Mouse (Mus musculus) T-cell, adult 2 months (primary cell): ENCODE data around the gene Ablim1.

Experiments
- DNase-seq: peaks from one replicate; pipeline ENCODE4 v3.0.0; 2022; ENCODE audit warnings: low spot score

Ablim1 gene

DNA sequence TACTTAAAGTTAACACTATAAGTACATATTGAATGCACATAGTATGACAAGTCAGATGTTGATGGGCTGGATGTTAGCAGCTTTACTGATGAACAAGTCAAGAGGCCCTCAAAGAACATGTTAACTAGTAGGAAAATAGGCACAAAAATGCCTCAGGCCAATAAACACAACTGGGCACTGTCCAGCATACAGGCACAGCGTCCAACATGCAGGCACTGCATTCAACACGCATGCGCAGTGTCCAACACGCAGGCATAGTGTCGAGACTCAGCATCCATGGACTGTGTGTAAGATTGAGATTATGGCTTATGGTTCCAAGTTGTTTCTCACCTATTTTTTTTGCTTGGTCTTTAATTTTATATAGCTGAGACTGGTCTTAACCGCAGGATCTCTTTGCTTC, 92.1 kb downstream of the Ablim1 start:
- DNase-seq: no peak

DNA sequence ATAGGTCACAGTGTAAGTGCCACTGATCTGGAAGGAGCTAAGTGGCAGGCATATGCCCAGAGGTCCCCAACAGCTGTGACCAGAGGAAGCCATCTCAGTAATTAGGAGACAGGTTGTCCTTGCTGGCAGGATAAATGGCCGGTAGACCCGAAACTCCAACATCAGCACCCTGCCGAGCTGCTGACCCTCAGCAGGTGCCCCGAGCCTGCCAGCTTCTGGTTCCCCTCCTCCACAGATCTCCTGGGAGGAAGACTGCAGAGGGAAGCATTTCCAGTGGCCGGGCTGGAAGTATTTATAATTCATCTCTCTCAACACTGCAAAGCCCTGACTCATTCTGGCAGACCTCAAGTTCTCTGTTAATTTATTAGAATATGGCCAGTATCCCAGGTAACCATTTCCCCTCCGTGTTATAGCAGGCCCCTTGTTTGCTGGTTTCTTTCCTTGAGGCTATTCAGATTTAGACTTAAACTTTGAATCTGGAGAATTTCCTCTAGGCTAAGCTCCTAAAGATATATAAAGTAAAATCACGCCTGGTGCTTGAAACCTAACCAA, 93.0 kb downstream of the Ablim1 start:
- no peak for DNase-seq

DNA sequence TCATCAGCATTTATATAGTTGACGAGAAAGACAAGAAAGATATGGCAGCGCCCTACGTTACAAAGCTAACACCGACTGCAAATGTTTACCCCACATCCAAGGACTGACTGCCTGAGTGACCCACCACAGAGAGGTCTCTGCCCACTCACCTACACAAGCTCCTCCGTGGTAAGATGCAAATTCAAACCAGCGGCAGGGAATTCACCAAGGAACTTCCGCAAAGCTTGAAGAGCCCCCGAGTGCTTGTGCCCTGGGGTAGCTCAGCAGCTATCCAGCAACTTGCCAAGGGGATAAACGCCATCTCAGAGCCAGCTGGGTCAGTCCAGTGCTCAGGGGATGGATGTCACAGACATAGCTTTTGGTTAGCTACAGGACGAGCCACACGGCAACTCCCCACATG, 95.0 kb downstream of the Ablim1 start:
- DNase-seq: no peak

DNA sequence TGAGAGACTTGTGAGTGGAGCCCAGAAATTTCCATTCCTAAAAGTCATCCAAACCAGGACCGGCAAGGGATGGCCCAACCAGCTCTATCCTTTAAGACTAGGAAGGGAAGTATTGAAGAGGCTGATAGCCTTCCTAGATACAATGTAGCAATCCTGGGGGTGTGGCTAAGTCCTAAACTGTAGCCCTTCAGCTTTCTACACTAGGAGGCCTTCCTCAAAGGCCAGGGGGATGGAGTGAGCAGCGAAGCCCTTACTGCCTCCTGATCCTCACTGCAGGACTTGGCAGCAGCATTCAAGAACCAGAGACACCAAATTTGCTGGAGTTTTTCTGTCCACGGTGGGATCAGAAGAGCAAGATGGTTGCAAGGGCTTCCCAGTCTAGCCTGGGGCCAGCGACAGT, 97.6 kb downstream of the Ablim1 start:
- no peak for DNase-seq

DNA sequence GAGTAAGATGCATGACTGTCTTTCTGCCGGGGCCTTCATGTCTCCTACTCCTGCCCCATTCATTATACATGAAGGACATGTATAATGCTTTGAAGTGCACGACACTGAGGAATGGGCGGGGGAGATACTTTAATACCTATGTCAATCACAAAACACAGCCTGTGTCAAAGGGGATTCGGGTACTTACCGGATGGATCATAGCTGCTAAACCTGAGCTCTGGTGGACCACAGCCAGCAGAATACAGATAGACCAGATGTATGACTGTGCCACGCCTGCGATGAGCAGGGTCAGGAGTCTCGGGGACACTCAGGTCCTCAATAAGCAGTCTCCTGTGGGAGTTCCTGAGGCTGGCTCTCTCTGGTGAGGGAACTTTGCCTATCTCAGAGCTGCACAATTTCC, 99.2 kb downstream of the Ablim1 start:
- DNase-seq: no peak

DNA sequence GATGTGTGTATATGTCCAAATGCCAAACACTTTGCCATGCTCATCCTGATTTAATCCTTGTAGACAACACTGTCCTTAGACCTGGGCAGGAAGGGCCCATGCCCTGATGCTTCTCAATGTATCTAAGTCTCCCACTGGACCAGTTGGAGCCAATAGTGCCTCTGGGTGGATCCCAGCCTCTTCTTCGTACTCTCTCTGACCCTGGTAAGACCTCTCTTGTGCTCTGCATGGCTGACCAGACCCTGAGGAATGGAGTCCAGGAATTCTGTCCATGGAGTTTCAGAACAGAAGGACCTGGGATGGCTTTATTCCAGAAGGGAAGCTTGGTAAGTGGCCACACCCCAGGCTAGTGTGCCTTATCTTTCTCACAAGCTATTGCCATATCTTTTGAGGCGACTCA, 102.3 kb downstream of the Ablim1 start:
- DNase-seq: no peak

DNA sequence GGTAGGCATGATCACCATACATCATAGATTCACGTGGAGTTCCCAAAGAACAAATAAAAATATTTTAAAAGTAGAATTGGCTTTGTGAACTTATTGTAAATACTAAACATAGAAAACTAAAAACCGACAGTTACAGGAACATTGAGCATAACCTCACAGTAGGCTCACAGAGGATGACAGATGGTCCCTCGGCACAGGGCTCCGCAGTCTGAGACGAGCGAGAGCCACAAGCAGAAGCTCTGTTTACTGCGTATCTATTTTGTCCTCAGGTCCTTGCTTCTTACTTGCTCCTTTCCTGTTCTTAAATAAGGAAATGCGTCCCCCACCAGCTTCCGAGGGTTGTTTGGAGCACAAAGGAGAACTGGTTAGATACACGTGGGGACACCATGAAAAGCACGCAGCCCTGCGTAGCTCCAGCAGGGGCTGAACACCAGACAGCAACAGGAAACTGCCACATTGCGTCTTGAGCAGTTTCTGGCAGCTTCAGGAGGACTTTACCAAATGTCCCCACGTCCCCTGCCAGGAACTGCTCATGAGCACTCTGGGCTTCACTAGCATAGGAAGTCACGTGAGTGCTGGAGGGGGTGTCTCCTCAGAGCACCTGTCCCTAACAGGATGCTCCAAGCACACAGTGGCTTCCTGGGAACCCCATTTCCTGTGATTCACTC, 103.1 kb downstream of the Ablim1 start:
- DNase-seq: peak; percentile 48

DNA sequence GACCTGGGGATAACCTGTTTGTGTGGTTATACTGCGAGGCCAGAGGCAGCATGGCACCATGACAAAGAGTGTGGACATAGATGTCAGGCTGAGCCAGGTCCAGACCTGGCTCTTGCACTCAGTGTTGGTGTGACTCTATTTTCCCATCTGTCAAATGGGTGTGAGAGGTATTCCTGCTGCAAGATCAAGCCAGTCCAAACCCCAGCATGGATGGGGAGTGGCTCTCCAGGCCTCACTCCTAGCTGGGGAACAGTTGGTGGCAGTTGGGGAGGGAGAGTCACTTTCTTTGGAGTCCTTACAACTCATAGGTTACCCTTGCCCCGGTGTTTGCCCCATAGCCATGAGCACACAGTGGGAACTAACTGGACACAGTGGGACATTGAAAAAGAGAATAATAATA, 103.8 kb downstream of the Ablim1 start:
- DNase-seq: no peak

DNA sequence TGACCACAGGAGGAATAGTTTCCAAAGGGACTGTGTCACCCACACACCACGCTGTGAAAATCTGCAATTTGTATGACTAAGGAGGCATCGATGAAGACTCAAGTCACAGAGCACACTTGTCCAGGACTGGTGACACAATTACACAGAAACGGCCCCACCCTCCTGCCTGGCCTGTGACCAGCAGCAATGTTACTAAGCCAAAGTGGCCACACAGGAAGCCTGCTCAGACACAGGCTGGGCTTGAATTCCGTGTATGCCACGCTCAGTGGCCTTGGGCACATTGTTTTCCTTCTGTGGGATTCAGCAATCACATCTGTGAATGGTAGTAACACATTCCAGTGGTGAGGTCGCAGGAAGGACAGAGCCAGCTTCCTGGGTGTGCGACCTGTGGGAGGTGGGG, 110.6 kb downstream of the Ablim1 start:
- no peak for DNase-seq

DNA sequence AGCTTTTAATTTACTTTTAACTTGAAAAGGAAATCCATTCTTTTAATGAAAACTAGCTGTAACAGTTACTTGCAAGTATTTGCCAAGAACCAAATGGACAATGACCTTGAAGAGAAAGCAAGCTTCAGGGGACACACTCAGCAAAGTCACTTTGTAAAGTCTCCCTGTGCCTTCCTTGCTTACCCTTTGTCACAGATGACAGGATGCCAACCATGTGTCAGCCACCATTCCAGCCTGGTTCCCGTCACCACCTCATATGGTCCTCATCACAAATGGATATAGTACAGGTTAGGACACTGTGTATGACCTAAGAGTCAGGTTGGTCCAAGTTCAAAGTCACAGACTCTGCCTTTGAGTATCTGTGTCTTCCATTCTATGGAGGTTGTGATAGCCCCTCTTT, 112.2 kb downstream of the Ablim1 start:
- no peak for DNase-seq

DNA sequence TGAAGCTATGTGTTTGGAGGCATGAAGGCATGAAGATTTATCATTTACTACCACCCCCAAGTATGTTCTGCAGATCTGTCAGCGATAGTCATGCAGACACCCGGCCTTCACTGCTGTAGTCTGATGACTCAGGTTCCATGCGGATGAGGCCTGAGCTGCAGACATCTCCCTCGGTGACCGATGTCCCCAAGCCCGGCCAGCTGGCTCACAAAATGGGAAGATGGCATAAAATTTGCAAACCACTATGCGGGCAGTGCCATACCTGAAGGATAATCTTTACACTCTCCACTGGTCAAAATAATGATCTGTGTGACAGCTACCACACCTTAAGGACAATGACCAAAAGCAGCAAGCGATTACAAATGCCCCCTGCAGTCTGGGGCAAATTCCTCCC, 113.6 kb downstream of the Ablim1 start:
- no peak for DNase-seq

DNA sequence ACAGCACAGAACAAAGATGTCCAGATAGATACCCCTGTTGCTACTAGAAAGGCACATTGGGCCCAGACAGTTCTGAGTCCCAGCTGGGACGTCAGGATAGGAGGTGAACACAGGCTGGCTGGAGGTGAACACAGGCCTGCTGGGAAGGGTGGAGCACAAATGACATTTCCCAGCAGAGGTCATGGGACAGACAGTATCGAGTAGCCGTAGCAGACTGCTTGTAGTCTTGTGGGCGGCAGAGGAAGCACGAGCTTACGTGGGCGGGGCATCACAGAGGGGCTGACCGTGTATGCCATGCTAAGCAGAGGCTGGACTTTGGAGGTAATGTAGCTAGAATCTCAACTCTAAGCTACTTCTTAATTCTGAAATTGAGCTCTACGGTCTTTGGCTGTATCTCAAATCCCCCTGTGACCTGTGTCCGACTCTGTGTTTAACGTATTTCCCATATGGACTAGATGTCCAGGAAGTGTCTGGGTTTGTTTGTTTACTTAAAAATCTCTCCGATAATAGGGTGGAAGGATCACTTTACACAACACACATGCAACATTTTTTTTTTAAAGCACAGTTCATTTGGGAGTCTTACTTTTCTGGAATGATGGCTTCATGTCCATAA, 114.1 kb downstream of the Ablim1 start:
- DNase-seq: no peak

DNA sequence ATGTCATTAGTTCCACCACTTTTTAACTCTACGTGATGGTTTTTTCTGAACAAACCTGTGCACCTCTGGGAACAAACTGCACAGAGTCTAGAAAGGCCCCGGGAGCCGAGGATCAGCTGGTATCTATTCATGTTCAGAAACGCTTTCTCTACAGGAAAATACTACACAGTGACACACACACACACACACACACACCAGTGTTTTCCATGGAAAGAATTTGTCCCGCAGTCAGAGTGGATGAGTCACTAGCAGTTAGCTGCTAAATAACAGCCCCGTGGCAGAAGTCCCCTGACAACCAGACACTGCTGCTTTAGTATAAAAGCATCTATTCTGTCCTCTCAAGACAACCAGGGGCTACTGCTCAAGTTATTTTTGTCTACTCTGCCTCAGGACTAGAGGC, 115.4 kb downstream of the Ablim1 start:
- DNase-seq: no peak

DNA sequence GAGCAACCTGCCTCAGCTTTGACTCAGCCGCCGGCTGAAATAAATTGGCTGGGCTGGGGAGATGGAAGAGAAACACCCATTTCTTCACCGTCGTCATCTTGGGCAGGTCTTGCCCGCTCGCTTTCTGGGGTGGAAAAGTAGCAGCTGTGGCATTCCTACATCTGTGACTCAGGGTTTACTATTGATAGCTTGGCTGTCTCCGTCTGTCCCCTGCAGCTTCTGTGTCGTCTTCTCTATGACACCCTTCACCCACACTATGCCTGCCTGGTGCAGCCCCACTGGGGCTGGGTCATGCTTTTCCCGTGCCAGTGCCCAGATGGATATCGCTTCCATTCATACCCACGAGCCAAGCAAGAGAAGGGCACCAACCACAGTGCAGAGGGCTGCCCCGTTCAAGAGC, 116.2 kb downstream of the Ablim1 start:
- DNase-seq: no peak

DNA sequence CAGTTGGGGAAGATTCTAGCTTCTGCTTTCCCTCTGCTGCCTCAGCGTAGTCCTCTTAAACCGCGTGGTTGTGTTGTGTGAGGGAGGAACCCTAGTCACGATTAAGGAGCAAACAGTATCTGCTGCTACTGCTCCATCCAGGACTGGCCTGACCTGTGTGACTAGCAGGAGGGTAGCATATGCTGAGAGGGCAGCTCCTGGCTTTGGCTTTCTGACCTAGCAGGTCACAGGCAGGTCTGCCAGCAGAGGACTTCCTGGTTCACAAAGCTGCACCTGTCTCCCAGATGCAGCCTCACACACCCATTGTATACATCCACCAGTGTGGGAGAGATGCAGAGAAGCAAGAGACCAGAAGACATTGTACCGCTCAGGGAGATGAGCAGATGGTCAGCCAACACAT, 116.7 kb downstream of the Ablim1 start:
- no peak for DNase-seq

DNA sequence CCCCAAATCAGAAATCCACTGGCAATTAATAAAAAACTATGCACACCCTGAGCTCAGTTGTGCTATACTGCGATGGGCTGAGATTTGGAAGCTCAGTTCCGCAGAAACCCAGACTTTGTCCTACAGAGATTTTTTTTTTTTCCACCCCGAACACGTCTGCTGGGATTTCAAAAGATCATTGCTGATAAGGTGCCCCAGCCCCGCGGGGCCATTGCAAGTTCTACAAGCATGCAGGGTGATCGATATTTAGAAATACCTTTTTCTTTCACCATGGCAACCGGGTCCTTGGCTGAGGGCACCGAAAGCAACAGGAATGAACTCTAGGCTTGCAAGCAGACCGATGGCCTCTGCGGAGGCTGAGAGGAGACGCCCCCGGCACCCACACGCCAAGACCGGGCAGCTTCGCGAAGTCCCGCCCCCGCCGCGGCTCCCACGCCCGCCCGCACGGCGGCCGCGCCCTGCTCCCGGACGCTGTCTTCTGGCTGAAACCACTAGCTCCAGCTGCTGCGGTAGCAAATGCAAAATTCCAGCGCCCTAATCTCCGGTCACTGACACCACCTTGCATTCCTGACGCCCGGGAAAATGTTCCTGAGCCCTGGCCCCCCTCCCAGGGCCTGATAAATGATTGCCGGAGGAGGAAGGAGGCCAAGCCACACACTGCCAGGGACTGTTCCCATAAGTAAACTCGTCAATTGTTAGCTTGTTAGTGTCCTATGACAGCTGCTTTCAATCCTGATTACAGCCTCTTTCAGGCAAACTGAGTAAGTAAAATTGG, 117.5 kb downstream of the Ablim1 start:
- peak; percentile 26 for DNase-seq

DNA sequence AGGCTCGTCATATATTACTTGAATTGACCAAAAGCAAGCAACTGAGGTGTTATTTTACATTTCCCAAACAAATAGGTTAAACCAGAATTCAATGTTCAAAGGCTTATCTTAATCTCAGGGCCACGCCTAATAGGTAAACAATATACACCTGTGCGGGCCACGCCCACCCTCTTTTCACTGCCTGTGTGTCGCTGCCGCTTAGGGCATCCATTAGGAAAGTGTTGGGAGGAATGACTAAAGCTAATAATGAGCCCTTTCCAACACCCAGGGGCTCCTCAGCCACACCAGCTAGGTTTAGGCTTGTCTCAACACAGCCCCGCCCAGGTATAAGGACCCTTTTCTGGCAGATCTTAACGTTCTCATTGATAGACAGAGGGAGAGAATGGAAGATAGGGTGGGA, 118.1 kb downstream of the Ablim1 start:
- no peak for DNase-seq

DNA sequence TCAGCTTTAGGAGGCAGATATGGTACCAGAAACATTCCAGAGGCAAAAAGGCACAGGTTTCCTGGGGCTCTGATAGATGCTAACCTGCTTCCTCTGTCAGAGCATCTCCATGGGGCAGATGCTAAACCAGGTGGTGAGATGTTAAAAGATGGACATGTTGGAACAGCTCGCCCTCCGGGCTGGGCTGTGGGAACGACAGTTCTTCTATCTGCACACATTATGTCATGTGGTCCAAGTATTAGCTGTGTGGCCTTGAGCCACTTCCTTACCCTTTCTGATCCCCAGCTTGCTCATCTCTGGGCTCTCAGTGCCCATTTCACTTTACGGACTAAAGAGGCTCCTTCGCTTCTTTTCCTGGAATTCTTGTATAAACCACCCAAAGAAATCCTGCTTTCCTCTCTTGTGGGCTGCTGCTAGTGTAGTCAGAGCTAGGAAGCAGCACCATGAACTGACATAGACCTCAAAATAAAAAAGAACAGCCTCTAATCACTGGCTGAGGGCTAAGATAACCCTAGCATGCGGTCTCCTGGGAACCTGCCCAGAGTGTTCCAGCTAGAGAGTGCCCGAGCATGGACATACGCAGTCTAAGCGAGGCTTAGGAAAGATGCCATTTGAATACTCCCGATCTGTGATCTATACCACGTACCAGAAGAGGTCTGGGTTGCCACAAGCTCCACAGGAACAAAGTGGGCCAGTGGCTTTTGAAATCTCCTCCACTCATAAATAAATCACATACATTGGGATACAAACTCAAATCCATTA, 119.4 kb downstream of the Ablim1 start:
- DNase-seq: no peak

DNA sequence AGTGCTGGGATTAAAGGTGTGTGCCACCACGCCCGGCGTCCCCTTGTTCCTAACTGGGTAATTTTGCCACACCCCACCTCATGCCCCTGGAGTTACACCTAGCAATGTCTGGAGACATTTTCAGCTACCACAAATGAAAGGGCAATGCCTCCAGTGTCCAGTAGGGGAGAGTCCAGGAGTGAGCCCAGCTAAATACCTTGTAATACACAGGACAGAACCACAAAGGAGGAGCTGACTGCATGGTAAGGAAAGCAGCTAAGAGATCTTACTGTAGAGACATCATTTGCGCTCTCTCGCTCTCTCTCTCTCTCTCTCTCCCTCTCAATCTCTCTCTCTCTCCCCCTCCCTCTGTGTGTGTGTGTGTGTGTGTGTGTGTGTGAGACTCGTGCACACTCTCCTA, 120.8 kb downstream of the Ablim1 start:
- DNase-seq: no peak

DNA sequence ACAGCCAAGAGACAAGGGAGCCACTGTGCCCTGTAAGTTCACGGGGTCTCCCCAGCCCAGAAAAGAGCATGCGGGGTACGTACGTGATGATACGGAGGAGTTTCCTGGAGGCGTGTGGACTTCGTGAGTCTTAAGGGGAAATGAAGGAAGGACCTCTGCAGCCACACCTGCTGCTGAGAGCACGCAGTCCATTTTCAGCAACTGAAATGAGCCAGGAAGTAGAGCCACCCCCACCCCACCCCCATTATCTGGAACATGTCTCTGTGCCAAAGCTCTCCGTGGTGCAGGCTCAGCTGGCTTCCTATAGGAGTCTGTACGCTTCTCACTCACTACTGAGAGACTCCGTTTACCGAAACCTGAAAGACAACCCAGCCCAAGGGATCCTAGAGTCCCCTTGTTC, 121.3 kb downstream of the Ablim1 start:
- no peak for DNase-seq

DNA sequence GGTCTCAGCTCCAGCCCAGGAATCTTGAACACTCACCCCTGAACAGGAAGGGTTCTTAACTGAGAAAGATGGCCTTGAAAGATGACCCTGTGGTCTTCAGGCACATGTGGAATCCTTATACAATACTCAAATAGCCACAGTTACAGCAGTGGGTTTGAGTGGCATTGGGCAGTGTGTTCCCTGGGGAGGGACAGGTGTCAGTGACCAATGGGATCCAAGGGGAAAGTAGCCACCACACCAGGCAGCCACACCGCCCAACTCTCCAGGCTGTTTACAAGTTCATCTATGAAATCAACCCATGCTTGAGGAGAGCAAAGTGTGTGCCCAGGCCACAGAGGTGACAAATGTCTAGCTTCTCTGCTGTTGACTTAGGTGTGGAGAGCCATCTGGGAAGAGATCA, 123.6 kb downstream of the Ablim1 start:
- no peak for DNase-seq

DNA sequence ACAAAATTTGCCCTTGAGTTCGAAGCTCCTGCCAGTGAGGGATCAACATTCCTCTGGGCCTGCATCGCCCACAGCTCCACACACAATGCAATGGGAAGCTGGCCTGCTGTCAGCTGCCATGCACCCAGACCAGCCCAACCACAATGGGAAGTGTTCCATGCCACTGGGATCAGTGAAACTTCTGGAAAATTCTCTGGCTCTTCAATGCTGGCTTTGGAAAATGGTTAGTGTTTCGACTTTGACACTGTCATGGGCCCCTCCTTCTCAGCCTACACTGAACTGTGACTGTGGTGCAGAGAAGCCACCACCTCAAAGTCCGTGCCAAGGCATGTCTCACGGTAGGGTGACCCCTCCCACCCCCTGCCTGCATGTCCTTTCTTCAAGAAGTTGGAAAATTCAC, 125.3 kb downstream of the Ablim1 start:
- DNase-seq: no peak

DNA sequence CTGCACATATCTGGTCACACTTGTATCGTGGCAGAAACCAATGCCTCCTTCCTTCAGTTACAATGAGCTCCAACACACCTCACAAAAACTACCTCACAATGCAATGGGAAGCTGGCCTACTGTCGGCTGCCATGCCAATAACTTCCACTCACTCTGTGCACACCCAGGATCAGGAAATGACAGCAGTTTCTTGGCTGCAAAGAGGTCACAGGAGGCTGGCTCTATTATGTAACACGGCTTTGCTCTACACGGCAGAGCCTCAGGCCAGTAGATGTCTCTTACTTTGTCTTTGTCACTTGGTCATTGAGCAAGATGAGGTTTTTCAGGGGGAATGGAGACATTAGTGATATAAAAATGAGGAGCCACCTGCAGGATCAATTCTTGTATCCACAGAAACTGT, 126.2 kb downstream of the Ablim1 start:
- DNase-seq: no peak
